Mouse (Mus musculus): ENCODE measurements around the gene Wipi1. TPM values are rescaled to one million over a fixed set of nuclear protein-coding genes. Genes with fewer than 3 reads are reported as not detected.
A peak's percentile ranks its signal among the peaks of the same experiment; 100 is the strongest.

Wipi1 gene
- polyA plus RNA-seq, 1 experiment from 2014 or later, result 24.7 TPM

GRCm38 (mm10) chr11:109616352-109616751, 4.6 kb upstream of the Wipi1 start:
- Histone ChIP-seq H3K4me1 (replicated peaks) (peaks cover 6% of the 10 kb centered on the region), H3K9me3 (no peaks in the 10 kb centered on the region), H3K4me2 (no peak overlapping the region), H3K4me3 (no peak overlapping the region), H3K27me3 (peaks cover 9% of the 10 kb centered on the region; the same call in 1 of the 2 replicates), H3K27ac (replicated peaks) (no peak overlapping the region), H3K36me3 (no peaks in the 10 kb centered on the region), H3K9ac (no peak overlapping the region)
- no peak for ATAC-seq (ENCODE audit: low read depth)
- 69% methylated on average over 4 of the region's 4 CpGs for WGBS

GRCm38 (mm10) chr11:109615286-109615685, 3.5 kb upstream of the Wipi1 start:
- no peaks in the 10 kb centered on the region for H3K9me3 ChIP-seq
- peaks cover 9% of the 10 kb centered on the region; the same call in 1 of the 2 replicates for H3K27me3 ChIP-seq
- no peak overlapping the region for H3K4me2 ChIP-seq
- no peak overlapping the region for H3K27ac ChIP-seq (replicated peaks)
- ATAC-seq (ENCODE audit: low read depth), result no peak
- 73% methylated on average over 9 of the region's 9 CpGs for WGBS
- H3K9ac ChIP-seq, result no peak overlapping the region
- no peaks in the 10 kb centered on the region for H3K36me3 ChIP-seq
- H3K4me1 ChIP-seq (replicated peaks), result peaks cover 13% of the 10 kb centered on the region
- H3K4me3 ChIP-seq, result no peak overlapping the region

DNA sequence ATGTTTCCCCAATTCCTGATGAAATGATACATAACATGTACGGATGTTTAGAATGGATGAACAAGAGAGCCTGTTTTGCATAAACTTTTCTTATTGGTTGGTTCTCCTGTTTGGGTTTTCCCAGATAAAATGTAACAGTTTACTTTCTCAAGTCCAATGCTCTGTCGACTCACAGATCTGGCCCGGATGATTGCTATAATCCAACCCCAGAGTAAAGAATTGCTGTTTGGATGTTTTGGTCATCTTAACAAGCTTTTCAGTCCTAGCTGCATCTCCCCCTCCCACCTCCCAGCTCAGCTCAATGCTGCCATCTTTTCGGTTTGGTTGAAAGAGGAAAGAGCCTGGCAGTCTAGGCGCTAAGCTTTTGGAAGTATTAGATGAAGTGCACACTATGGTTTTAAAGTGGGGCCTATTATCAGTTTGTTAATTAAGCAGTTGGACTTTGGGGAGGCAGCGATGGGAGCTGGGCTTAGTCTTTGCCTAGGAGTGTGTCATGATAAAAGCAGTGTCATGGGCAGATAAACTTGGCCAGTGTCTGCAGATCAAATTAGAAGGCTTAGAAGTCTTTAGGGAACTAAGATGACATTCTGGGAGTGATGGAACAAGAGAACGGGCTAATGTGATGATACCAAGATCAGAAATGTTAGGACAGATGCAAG, 1.2 kb upstream of the Wipi1 start:
- peaks cover 18% of the 10 kb centered on the region for H3K4me1 ChIP-seq (replicated peaks)
- no peak for ATAC-seq (ENCODE audit: low read depth)
- no peak overlapping the region for H3K27ac ChIP-seq (replicated peaks)
- H3K4me2 ChIP-seq, result no peak overlapping the region
- WGBS, result 74% methylated on average over 7 of the region's 7 CpGs
- H3K36me3 ChIP-seq, result no peaks in the 10 kb centered on the region
- no peak overlapping the region for H3K4me3 ChIP-seq
- no peaks in the 10 kb centered on the region for H3K9me3 ChIP-seq
- no peak overlapping the region for H3K9ac ChIP-seq
- H3K27me3 ChIP-seq, result peaks cover 9% of the 10 kb centered on the region; the same call in 1 of the 2 replicates

GRCm38 (mm10) chr11:109610795-109611302, 918 bp downstream of the Wipi1 start:
- ATAC-seq (ENCODE audit: low read depth), result 0 out of 2 replicates have a peak, but pooled peaks have one; percentile 0

GRCm38 (mm10) chr11:109610046-109610794, 1.5 kb downstream of the Wipi1 start:
- 23% methylated on average over 9 of the region's 9 CpGs for WGBS

More at GRCm38 (mm10) chr11:109610795-109611302, 918 bp downstream of the Wipi1 start:
- Histone ChIP-seq H3K27me3 (peaks cover 9% of the 10 kb centered on the region; the same call in 1 of the 2 replicates), H3K9me3 (no peaks in the 10 kb centered on the region), H3K4me3 (peak overlapping the region; percentile 71), H3K4me1 (replicated peaks) (peaks cover 18% of the 10 kb centered on the region), H3K4me2 (peak overlapping the region; percentile 84), H3K9ac (peak overlapping the region; percentile 74), H3K36me3 (no peaks in the 10 kb centered on the region), H3K27ac (replicated peaks) (peak overlapping the region; percentile 70; the same call in 1 of the 2 replicates)
- under 1% methylated on average over 26 of the region's 26 CpGs for WGBS

DNA sequence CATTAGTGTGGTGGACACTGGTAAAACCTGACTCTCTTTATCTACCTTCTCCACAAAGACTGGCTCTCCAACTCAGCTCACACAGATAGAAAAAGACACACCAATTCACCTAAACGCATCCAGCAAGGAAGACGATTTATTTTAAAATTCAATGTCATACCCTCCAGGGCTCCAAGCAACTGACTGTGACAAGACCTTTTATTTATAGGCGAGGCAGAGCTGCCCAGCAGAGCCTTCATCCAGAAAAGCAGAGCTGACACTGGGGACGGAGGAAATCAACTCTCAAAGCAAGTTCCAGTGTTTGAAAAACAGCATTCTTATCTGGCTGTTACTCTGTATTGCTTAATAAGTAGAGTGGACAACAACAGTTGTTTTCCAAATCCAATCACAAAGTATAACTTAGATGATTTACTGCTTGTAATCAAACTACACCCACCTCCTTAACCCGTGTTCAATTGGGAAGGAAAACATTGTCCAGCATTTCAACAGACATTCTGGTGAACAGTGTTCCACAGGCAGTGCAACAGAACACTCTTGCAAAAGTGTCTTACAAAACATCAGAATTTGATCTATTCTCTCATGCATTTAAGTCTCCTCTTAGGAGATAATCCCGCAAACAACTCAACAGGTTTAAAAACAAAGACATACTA, 2.7 kb downstream of the Wipi1 start:
- WGBS, result 66% methylated on average over 6 of the region's 6 CpGs
- H3K4me2 ChIP-seq, result peak overlapping the region; percentile 84; the same call in 1 of the 2 replicates

More at GRCm38 (mm10) chr11:109610046-109610794, 1.5 kb downstream of the Wipi1 start:
- Histone ChIP-seq H3K9me3 (no peaks in the 10 kb centered on the region), H3K4me2 (peak overlapping the region; percentile 84), H3K4me3 (peak overlapping the region; percentile 71), H3K36me3 (no peaks in the 10 kb centered on the region), H3K9ac (peak overlapping the region; percentile 74), H3K4me1 (replicated peaks) (peaks cover 18% of the 10 kb centered on the region), H3K27ac (replicated peaks) (no peak overlapping the region; the same call in 1 of the 2 replicates), H3K27me3 (peaks cover 9% of the 10 kb centered on the region; the same call in 1 of the 2 replicates)
- ATAC-seq (ENCODE audit: low read depth), result no peak

DNA sequence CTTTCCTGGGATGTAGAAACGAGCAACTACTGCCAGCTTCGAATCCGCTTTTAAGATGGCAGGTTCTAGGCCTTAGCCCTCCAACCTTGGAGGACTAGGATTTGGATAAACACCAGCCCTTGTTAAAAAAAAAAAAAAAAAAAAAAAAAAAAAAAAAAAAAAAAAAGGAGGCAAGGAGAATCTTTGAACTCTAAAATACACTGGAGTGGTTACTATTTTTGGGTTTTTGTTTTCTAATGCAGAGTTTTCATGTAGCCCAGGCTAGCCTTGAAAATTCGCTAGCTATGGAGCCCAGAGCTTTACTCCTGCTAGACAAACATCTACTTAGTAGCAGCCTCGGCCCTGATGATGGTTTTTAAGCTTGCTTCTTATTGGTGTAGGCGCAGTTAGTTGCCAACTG, 4.2 kb downstream of the Wipi1 start:
- WGBS, result 74% methylated on average over 6 of the region's 6 CpGs
- ATAC-seq (ENCODE audit: low read depth), result no peak
- Histone ChIP-seq H3K27me3 (no peaks in the 10 kb centered on the region), H3K4me1 (replicated peaks) (peaks cover 18% of the 10 kb centered on the region), H3K4me3 (no peak overlapping the region), H3K9ac (no peak overlapping the region), H3K27ac (replicated peaks) (no peak overlapping the region), H3K36me3 (no peaks in the 10 kb centered on the region), H3K9me3 (no peaks in the 10 kb centered on the region), H3K4me2 (no peak overlapping the region)

More for the DNA sequence above, 2.7 kb downstream of the Wipi1 start:
- no peak for ATAC-seq (ENCODE audit: low read depth)
- Histone ChIP-seq H3K9me3 (no peaks in the 10 kb centered on the region), H3K4me1 (replicated peaks) (peaks cover 18% of the 10 kb centered on the region), H3K27me3 (peaks cover 9% of the 10 kb centered on the region; the same call in 1 of the 2 replicates), H3K36me3 (no peaks in the 10 kb centered on the region), H3K4me3 (no peak overlapping the region), H3K27ac (replicated peaks) (no peak overlapping the region), H3K9ac (no peak overlapping the region)

GRCm38 (mm10) chr11:109598778-109599570, 12.8 kb downstream of the Wipi1 start:
- Histone ChIP-seq H3K27ac (replicated peaks) (no peak overlapping the region), H3K9me3 (no peaks in the 10 kb centered on the region), H3K4me1 (replicated peaks) (no peaks in the 10 kb centered on the region), H3K36me3 (peaks cover 9% of the 10 kb centered on the region; the same call in 1 of the 2 replicates), H3K9ac (no peak overlapping the region), H3K4me3 (no peak overlapping the region), H3K27me3 (no peaks in the 10 kb centered on the region), H3K4me2 (no peak overlapping the region)
- no peak for ATAC-seq (ENCODE audit: low read depth)
- 88% methylated on average over 12 of the region's 12 CpGs for WGBS

- Histone ChIP-seq H3K9me3 (no peaks in the 10 kb centered on the region), H3K9ac (no peak overlapping the region), H3K27ac (replicated peaks) (no peak overlapping the region), H3K36me3 (0 out of 2 replicates have a peak, but pooled peaks cover 3% of the 10 kb centered on the region), H3K4me2 (no peak overlapping the region), H3K27me3 (no peaks in the 10 kb centered on the region), H3K4me1 (replicated peaks) (no peaks in the 10 kb centered on the region), H3K4me3 (no peak overlapping the region)
- no peak for ATAC-seq (ENCODE audit: low read depth)
- 89% methylated on average over 8 of the region's 8 CpGs for WGBS
Observed at GRCm38 (mm10) chr11:109594761-109595160, 17.0 kb downstream of the Wipi1 start.

- Histone ChIP-seq H3K4me1 (replicated peaks) (no peaks in the 10 kb centered on the region), H3K4me2 (no peak overlapping the region), H3K9ac (no peak overlapping the region), H3K4me3 (no peak overlapping the region), H3K36me3 (0 out of 2 replicates have a peak, but pooled peaks cover 3% of the 10 kb centered on the region), H3K27me3 (no peaks in the 10 kb centered on the region), H3K9me3 (no peaks in the 10 kb centered on the region), H3K27ac (replicated peaks) (no peak overlapping the region)
- no peak for ATAC-seq (ENCODE audit: low read depth)
- WGBS, result 57% methylated on average over 6 of the region's 6 CpGs
Observed at GRCm38 (mm10) chr11:109593200-109593981, 18.4 kb downstream of the Wipi1 start.
